Mouse (Mus musculus) CH12.LX (cell line): ENCODE data around the gene Sin3a. TPM values are rescaled to one million over a fixed set of nuclear protein-coding genes. Genes with fewer than 3 reads are reported as not detected.

Experiments
- DNase-seq: peaks from one replicate; pipeline ENCODE4 v3.0.0-alpha.2; 2013; ENCODE audit errors: extremely low read depth
- H3K27ac ChIP-seq: 2 replicates; pipeline ENCODE4 v1.5.1; 2012; ENCODE audit warnings: low read depth, mild to moderate bottlenecking, control low read depth, moderate library complexity; ENCODE audit not compliant: insufficient read depth
- H3K27me3 ChIP-seq: replicated peaks from 2 replicates; pipeline ENCODE3; 2012; ENCODE audit warnings: inconsistent platforms
- H3K36me3 ChIP-seq, 2 experiments: replicated peaks in 1 of 2; 2 replicates each; pipeline versions ENCODE3 to v1.6.1; 2012; ENCODE audit warnings: inconsistent platforms in 1 of 2, low read length in 1 of 2, mild to moderate bottlenecking in 1 of 2, mixed read lengths in 1 of 2, moderate library complexity in 1 of 2; ENCODE audit not compliant: control insufficient read depth in 1 of 2, insufficient read depth in 1 of 2
- H3K4me1 ChIP-seq, 2 experiments: 2 replicates each; pipeline ENCODE4 v1.6.1; 2012; ENCODE audit warnings: inconsistent platforms in 1 of 2, moderate library complexity in 1 of 2; ENCODE audit not compliant: insufficient read depth in 2 of 2, control insufficient read depth in 1 of 2
- H3K4me2 ChIP-seq: 2 replicates; pipeline ENCODE4 v1.6.1; 2012; ENCODE audit warnings: low read depth, mild to moderate bottlenecking, control low read depth; ENCODE audit not compliant: poor library complexity, insufficient read depth, severe bottlenecking
- H3K4me3 ChIP-seq, 3 experiments: fragments of 150-350 bp in 1 of 3; sonication (generic) in 1 of 3; replicated peaks in 1 of 3; 2 replicates each; pipeline versions ENCODE3 to v1.5.1; 2011 to 2012; ENCODE audit warnings: low read depth in 2 of 3, low read length in 2 of 3, mild to moderate bottlenecking in 2 of 3, moderate library complexity in 2 of 3, control low read depth in 1 of 3, improper control_type of control experiment in 1 of 3, inconsistent platforms in 1 of 3, mixed read lengths in 1 of 3; ENCODE audit not compliant: poor library complexity in 1 of 3
- H3K79me2 ChIP-seq: replicated peaks from 2 replicates; pipeline ENCODE4 v1.6.1; 2012; ENCODE audit warnings: mild to moderate bottlenecking, moderate library complexity; ENCODE audit not compliant: control insufficient read depth, poor library complexity, insufficient read depth, severe bottlenecking; ENCODE audit errors: extremely low read depth
- H3K9ac ChIP-seq: 2 replicates; pipeline ENCODE4 v1.6.1; 2012; ENCODE audit warnings: low read depth, mild to moderate bottlenecking, control low read depth, moderate library complexity; ENCODE audit not compliant: insufficient read depth
- H3K9me3 ChIP-seq: replicated peaks from 2 replicates; pipeline ENCODE3; 2012; ENCODE audit warnings: low read length, inconsistent platforms, mixed read lengths
- BHLHE40 ChIP-seq: IDR thresholded peaks from 2 replicates; pipeline ENCODE4 v1.6.1; 2011; ENCODE audit warnings: mild to moderate bottlenecking, low read depth, low read length, improper control_type of control experiment
- CHD1 ChIP-seq: IDR thresholded peaks from 2 replicates; pipeline ENCODE4 v1.6.1; 2012; ENCODE audit warnings: low read depth, low read length, improper control_type of control experiment, inconsistent platforms
- CHD2 ChIP-seq: IDR thresholded peaks from 2 replicates; pipeline ENCODE4 v1.6.1; 2011; ENCODE audit warnings: low read length, improper control_type of control experiment
- CTCF ChIP-seq, 2 experiments: IDR thresholded peaks in 1 of 2; conservative IDR thresholded peaks in 1 of 2; 2 replicates each; pipeline ENCODE4 v1.5.1; 2011 to 2012; ENCODE audit warnings: low read depth in 2 of 2, low read length in 2 of 2, improper control_type of control experiment in 1 of 2, inconsistent platforms in 1 of 2, mild to moderate bottlenecking in 1 of 2, moderate library complexity in 1 of 2
- E2F4 ChIP-seq: IDR thresholded peaks from 2 replicates; pipeline ENCODE4 v1.6.1; 2011; ENCODE audit warnings: low read depth, low read length, improper control_type of control experiment; ENCODE audit not compliant: insufficient replicate concordance
- ELF1 ChIP-seq: IDR thresholded peaks from 2 replicates; pipeline ENCODE4 v1.6.1; 2014; ENCODE audit warnings: low read depth, mild to moderate bottlenecking, inconsistent platforms, low read length, improper control_type of control experiment
- EP300 ChIP-seq: IDR thresholded peaks from 2 replicates; pipeline ENCODE4 v1.6.1; 2011; ENCODE audit warnings: low read length, improper control_type of control experiment
- ETS1 ChIP-seq: conservative IDR thresholded peaks from 2 replicates; pipeline ENCODE4 v1.6.1; 2012; ENCODE audit warnings: low read depth, mild to moderate bottlenecking, inconsistent platforms, low read length, improper control_type of control experiment, moderate library complexity
- GABPA ChIP-seq: IDR thresholded peaks from 2 replicates; pipeline ENCODE4 v1.6.1; 2012; ENCODE audit warnings: low read depth, low read length, improper control_type of control experiment, inconsistent platforms; ENCODE audit not compliant: insufficient replicate concordance
- HCFC1 ChIP-seq: IDR thresholded peaks from 2 replicates; pipeline ENCODE4 v1.6.1; 2012; ENCODE audit warnings: low read depth, mild to moderate bottlenecking, inconsistent platforms, low read length, improper control_type of control experiment
- IRF4 ChIP-seq: IDR thresholded peaks from 2 replicates; pipeline ENCODE4 v1.6.1; 2014; ENCODE audit warnings: low read depth, mild to moderate bottlenecking, inconsistent platforms, low read length, improper control_type of control experiment
- JUN ChIP-seq: IDR thresholded peaks from 2 replicates; pipeline ENCODE4 v1.6.1; 2011; ENCODE audit warnings: low read depth, mild to moderate bottlenecking, low read length, improper control_type of control experiment, moderate library complexity; ENCODE audit not compliant: insufficient read depth
- JUND ChIP-seq: conservative IDR thresholded peaks from 2 replicates; pipeline ENCODE4 v1.6.1; 2011; ENCODE audit warnings: low read depth, low read length, improper control_type of control experiment
- KAT2A ChIP-seq: IDR thresholded peaks from 2 replicates; pipeline ENCODE4 v1.6.1; 2012; ENCODE audit warnings: low read length, improper control_type of control experiment, inconsistent platforms; ENCODE audit not compliant: insufficient replicate concordance
- MAFK ChIP-seq: IDR thresholded peaks from 2 replicates; pipeline ENCODE4 v1.6.1; 2011; ENCODE audit warnings: low read length, improper control_type of control experiment; ENCODE audit not compliant: insufficient replicate concordance
- MAX ChIP-seq: IDR thresholded peaks from 2 replicates; pipeline ENCODE4 v1.6.1; 2011; ENCODE audit warnings: low read length, improper control_type of control experiment
- MAZ ChIP-seq: IDR thresholded peaks from 2 replicates; pipeline ENCODE4 v1.6.1; 2012; ENCODE audit warnings: low read depth, mild to moderate bottlenecking, inconsistent platforms, low read length, improper control_type of control experiment, moderate library complexity
- MEF2A ChIP-seq: IDR thresholded peaks from 2 replicates; pipeline ENCODE4 v1.6.1; 2014; ENCODE audit warnings: low read depth, mild to moderate bottlenecking, inconsistent platforms, low read length, improper control_type of control experiment, borderline replicate concordance
- MXI1 ChIP-seq: IDR thresholded peaks from 2 replicates; pipeline ENCODE4 v1.6.1; 2011; ENCODE audit warnings: mild to moderate bottlenecking, low read depth, low read length, improper control_type of control experiment
- MYC ChIP-seq: IDR thresholded peaks from 2 replicates; pipeline ENCODE4 v1.6.1; 2011; ENCODE audit warnings: low read depth, mild to moderate bottlenecking, improper control_type of control experiment, low read length
- NELFE ChIP-seq: IDR thresholded peaks from 2 replicates; pipeline ENCODE4 v1.6.1; 2011; ENCODE audit warnings: low read depth, low read length, improper control_type of control experiment
- NRF1 ChIP-seq: IDR thresholded peaks from 2 replicates; pipeline ENCODE4 v1.6.1; 2014; ENCODE audit warnings: low read depth, mild to moderate bottlenecking, inconsistent platforms, low read length, improper control_type of control experiment, moderate library complexity
- PAX5 ChIP-seq: IDR thresholded peaks from 2 replicates; pipeline ENCODE4 v1.6.1; 2012; ENCODE audit warnings: low read length, inconsistent platforms, mixed read lengths
- POLR2A ChIP-seq: IDR thresholded peaks from 2 replicates; pipeline ENCODE4 v1.6.1; 2011; ENCODE audit warnings: low read depth, mild to moderate bottlenecking, improper control_type of control experiment, low read length
- POLR2AphosphoS2 ChIP-seq: IDR thresholded peaks from 2 replicates; pipeline ENCODE4 v1.6.1; 2011; ENCODE audit warnings: low read depth, low read length, improper control_type of control experiment
- RAD21 ChIP-seq: IDR thresholded peaks from 2 replicates; pipeline ENCODE4 v1.6.1; 2011; ENCODE audit warnings: low read depth, mild to moderate bottlenecking, low read length, improper control_type of control experiment, moderate library complexity
- RCOR1 ChIP-seq: conservative IDR thresholded peaks from 2 replicates; pipeline ENCODE4 v1.6.1; 2012; ENCODE audit warnings: low read depth, mild to moderate bottlenecking, inconsistent platforms, low read length, improper control_type of control experiment
- SIN3A ChIP-seq: IDR thresholded peaks from 2 replicates; pipeline ENCODE4 v1.6.1; 2012; ENCODE audit warnings: low read length, improper control_type of control experiment, inconsistent platforms
- SMC3 ChIP-seq: IDR thresholded peaks from 2 replicates; pipeline ENCODE4 v1.6.1; 2011; ENCODE audit warnings: low read depth, low read length, improper control_type of control experiment
- TBP ChIP-seq: conservative IDR thresholded peaks from 2 replicates; pipeline ENCODE4 v1.6.1; 2011; ENCODE audit warnings: low read depth, low read length, improper control_type of control experiment
- TCF12 ChIP-seq: IDR thresholded peaks from 2 replicates; pipeline ENCODE4 v1.6.1; 2014; ENCODE audit warnings: low read depth, mild to moderate bottlenecking, inconsistent platforms, low read length, improper control_type of control experiment
- UBTF ChIP-seq: IDR thresholded peaks from 2 replicates; pipeline ENCODE4 v1.6.1; 2012; ENCODE audit warnings: low read depth, mild to moderate bottlenecking, inconsistent platforms, low read length, improper control_type of control experiment, moderate library complexity
- USF1 ChIP-seq: IDR thresholded peaks from 2 replicates; pipeline ENCODE4 v1.6.1; 2014; ENCODE audit warnings: low read depth, mild to moderate bottlenecking, inconsistent platforms, low read length, improper control_type of control experiment
- USF2 ChIP-seq: conservative IDR thresholded peaks from 2 replicates; pipeline ENCODE4 v1.6.1; 2011; ENCODE audit warnings: low read depth, low read length, improper control_type of control experiment
- ZC3H11A ChIP-seq: IDR thresholded peaks from 2 replicates; pipeline ENCODE4 v1.6.1; 2012; ENCODE audit warnings: low read depth, mild to moderate bottlenecking, inconsistent platforms, low read length, improper control_type of control experiment
- ZKSCAN1 ChIP-seq: IDR thresholded peaks from 2 replicates; pipeline ENCODE4 v1.6.1; 2012; ENCODE audit warnings: low read depth, inconsistent platforms, low read length, improper control_type of control experiment, borderline replicate concordance
- ZMIZ1 ChIP-seq: IDR thresholded peaks from 2 replicates; pipeline ENCODE4 v1.6.1; 2012; ENCODE audit warnings: low read depth, mild to moderate bottlenecking, inconsistent platforms, low read length, improper control_type of control experiment
- ZNF384 ChIP-seq: IDR thresholded peaks from 2 replicates; pipeline ENCODE4 v1.6.1; 2012; ENCODE audit warnings: low read depth, low read length, improper control_type of control experiment, inconsistent platforms
- dilution Hi-C: fragments of 300-500 bp; cut with MboI; formaldehyde crosslinking; loops from 2 replicates; pipeline ENCODE4 v1.14.3; 2020; ENCODE audit warnings: low sequenced_read_pairs; ENCODE audit not compliant: extremely low pct_unique_long_range_greater_than_20kb, extremely low pct_ligation_motif_present
- in situ Hi-C: fragments of 300-500 bp; cut with MboI; formaldehyde crosslinking; loops from 3 replicates; pipeline ENCODE4 v1.14.3; 2019; ENCODE audit warnings: low sequenced_read_pairs, low pct_ligation_motif_present, low pct_unique_long_range_greater_than_20kb, mixed read lengths
- polyA plus RNA-seq: library from polyadenylated mRNA; unstranded; fragments of >175 nt; gene quantifications from 2 replicates; pipeline ENCODE4 v1.2.1, GENCODE M21; 2012; ENCODE audit warnings: low read depth; ENCODE audit not compliant: insufficient read length
- total RNA-seq, 2 experiments: library from RNA; depleted of rRNA; stranded (reverse); fragments of 300-350 nt in 1 of 2; fragments of >200 nt in 1 of 2; gene quantifications; 2 replicates each; pipeline ENCODE4 v1.2.3; 2012 to 2014

Sin3a gene
- total and polyA plus RNA-seq, 3 experiments, result 23.0 to 32.1 (median 28.7) TPM

- Histone ChIP-seq H3K4me1 (peaks cover 0 to 14% of the 10 kb centered on the region in 2 experiments; a peak in 2 of 4 replicates), H3K4me2 (peak overlapping the region; percentile 2; the same call in 1 of the 2 replicates), H3K27me3 (no peaks in the 10 kb centered on the region), H3K9me3 (no peaks in the 10 kb centered on the region), H3K79me2 (peaks cover 11% of the 10 kb centered on the region), H3K27ac (peak overlapping the region; percentile 96), H3K9ac (peak overlapping the region; percentile 53), H3K4me3 (peak overlapping the region; percentile 67 to 85 (median 80)), H3K36me3 (peaks cover 0 to 5% of the 10 kb centered on the region in 2 experiments)
- TF ChIP-seq ELF1, result peak; percentile 47; the same call in 1 of the 2 replicates
- TF ChIP-seq MAZ, result peak; percentile 92
- TF ChIP-seq NRF1, result peak; percentile 58; the same call in 1 of the 2 replicates
- TF ChIP-seq EP300, result no peak
- TF ChIP-seq KAT2A, result no peak
- TF ChIP-seq ETS1, result 0 out of 2 replicates have a peak, but pooled peaks have one; percentile 61
- peak; percentile 21 for TF ChIP-seq SMC3
- TF ChIP-seq PAX5, result no peak
- no peak for TF ChIP-seq MAFK
- no peak for TF ChIP-seq JUN
- TF ChIP-seq SIN3A, result peak; percentile 85
- TF ChIP-seq TBP, result peak; percentile 33; the same call in 1 of the 2 replicates
- peak; percentile 60 for TF ChIP-seq IRF4
- no peak for TF ChIP-seq POLR2AphosphoS2
- TF ChIP-seq E2F4, result 0 out of 2 replicates have a peak, but pooled peaks have one; percentile 57
- no peak for TF ChIP-seq ZC3H11A
- TF ChIP-seq RAD21, result peak; percentile 3
- TF ChIP-seq ZNF384, result peak; percentile 96
- TF ChIP-seq JUND, result no peak
- TF ChIP-seq UBTF, result 0 out of 2 replicates have a peak, but pooled peaks have one; percentile 38
- peak; percentile 98 for TF ChIP-seq MAX
- TF ChIP-seq BHLHE40, result peak; percentile 83
- TF ChIP-seq CHD1, result no peak
- TF ChIP-seq HCFC1, result peak; percentile 74
- TF ChIP-seq MXI1, result peak; percentile 95
- TF ChIP-seq GABPA, result no peak
- no peak for TF ChIP-seq ZKSCAN1
- peak; percentile 36 for TF ChIP-seq POLR2A
- peak; percentile 98 for TF ChIP-seq MYC
- TF ChIP-seq ZMIZ1, result peak; percentile 48; the same call in 1 of the 2 replicates
- TF ChIP-seq RCOR1, result no peak; the same call in 1 of the 2 replicates
- TF ChIP-seq CHD2, result peak; percentile 83; the same call in 1 of the 2 replicates
- no peak for TF ChIP-seq USF2
- peak; percentile 67; the same call in 1 of the 2 replicates for TF ChIP-seq MEF2A
- TF ChIP-seq USF1, result no peak
- TF ChIP-seq TCF12, result 0 out of 2 replicates have a peak, but pooled peaks have one; percentile 30
- peak in 1 of 2 experiments; percentile 28; a peak in 1 of 4 replicates for TF ChIP-seq CTCF (conservative IDR thresholded peaks at IDR 0.05 in 1 of 2, IDR thresholded peaks at IDR 0.05 in 1 of 2; ENCODE audit: low read depth in 2 of 2, low read length in 2 of 2)
- TF ChIP-seq NELFE, result peak; percentile 32; the same call in 1 of the 2 replicates
- in situ Hi-C loops (no loop called here), dilution Hi-C loops (no loop called here)
- peak; percentile 100 for DNase-seq
Observed at GRCm38 (mm10) chr9:57072989-57073789, 1.3 kb downstream of the Sin3a start.
